Mouse (Mus musculus) brain, embryonic 14.5 days (tissue): ENCODE measurements around the gene Pde4dip. TPM values are rescaled to one million over a fixed set of nuclear protein-coding genes. Genes with fewer than 3 reads are reported as not detected.

Experiments
- DNase-seq: peaks from one replicate; pipeline ENCODE4 v3.0.0-alpha.2; 2011; ENCODE audit warnings: low read depth
- CTCF ChIP-seq: fragments of 200-500 bp; IDR thresholded peaks from 2 replicates; pipeline ENCODE4 v1.5.1; 2012; ENCODE audit warnings: inconsistent platforms, mild to moderate bottlenecking, moderate library complexity, borderline replicate concordance; ENCODE audit not compliant: insufficient read depth, insufficient read length; ENCODE audit errors: extremely low read depth
- POLR2A ChIP-seq: fragments of 200-500 bp; IDR thresholded peaks from 2 replicates; pipeline ENCODE4 v1.6.1; 2012; ENCODE audit warnings: mild to moderate bottlenecking, inconsistent platforms, borderline replicate concordance; ENCODE audit not compliant: poor library complexity, insufficient read depth, insufficient read length, severe bottlenecking; ENCODE audit errors: extremely low read depth
- polyA plus RNA-seq: library from polyadenylated mRNA; depleted of rRNA; stranded (reverse); fragments of >200 nt; gene quantifications from 2 replicates; pipeline ENCODE4 v1.2.3, GENCODE M21; 2012

The Pde4dip gene
- polyA plus RNA-seq, 1 experiment, result 69.0 TPM

- DNase-seq, result no peak
- TF ChIP-seq CTCF (peak; percentile 62), POLR2A (no peak)
These were observed 6.2 kb upstream of the Pde4dip start for GRCm38 (mm10) chr3:97894695-97895094.

- DNase-seq, result no peak
- TF ChIP-seq POLR2A, result no peak
- no peak for TF ChIP-seq CTCF
These were observed 1.7 kb upstream of the Pde4dip start for GRCm38 (mm10) chr3:97890205-97890604.

- no peak for TF ChIP-seq POLR2A
- TF ChIP-seq CTCF, result no peak
- peak; percentile 20 for DNase-seq
These were observed 731 bp downstream of the Pde4dip start for GRCm38 (mm10) chr3:97887785-97888167.

GRCm38 (mm10) chr3:97881576-97881975 is 6.9 kb downstream of the Pde4dip start:
- TF ChIP-seq CTCF, result no peak
- no peak for TF ChIP-seq POLR2A
- no peak for DNase-seq

GRCm38 (mm10) chr3:97879222-97879621 is 9.3 kb downstream of the Pde4dip start:
- TF ChIP-seq CTCF (peak; percentile 78; the same call in 1 of the 2 replicates), POLR2A (no peak)
- DNase-seq, result peak; percentile 76

GRCm38 (mm10) chr3:97876259-97876658 is 12.2 kb downstream of the Pde4dip start:
- no peak for TF ChIP-seq POLR2A
- no peak for TF ChIP-seq CTCF
- peak; percentile 74 for DNase-seq

GRCm38 (mm10) chr3:97874777-97875176 is 13.7 kb downstream of the Pde4dip start:
- no peak for DNase-seq
- TF ChIP-seq CTCF, result no peak
- no peak for TF ChIP-seq POLR2A

- DNase-seq, result no peak
- TF ChIP-seq CTCF (no peak), POLR2A (no peak)
These were observed 18.8 kb downstream of the Pde4dip start for GRCm38 (mm10) chr3:97869730-97870129.

GRCm38 (mm10) chr3:97868733-97869132 is 19.8 kb downstream of the Pde4dip start:
- no peak for TF ChIP-seq POLR2A
- no peak for TF ChIP-seq CTCF

GRCm38 (mm10) chr3:97868024-97868689 is 20.4 kb downstream of the Pde4dip start:
- TF ChIP-seq CTCF, result no peak
- peak; percentile 41; the same call in 1 of the 2 replicates for TF ChIP-seq POLR2A
- DNase-seq, result peak; percentile 82

More at GRCm38 (mm10) chr3:97868733-97869132, 19.8 kb downstream of the Pde4dip start:
- no peak for DNase-seq

- TF ChIP-seq CTCF (no peak), POLR2A (no peak)
- peak; percentile 28 for DNase-seq
These were observed 21.1 kb downstream of the Pde4dip start for GRCm38 (mm10) chr3:97867221-97868023.
